35 mouse cellular contexts compared by ENCODE assay signal in the genomic region with DNA sequence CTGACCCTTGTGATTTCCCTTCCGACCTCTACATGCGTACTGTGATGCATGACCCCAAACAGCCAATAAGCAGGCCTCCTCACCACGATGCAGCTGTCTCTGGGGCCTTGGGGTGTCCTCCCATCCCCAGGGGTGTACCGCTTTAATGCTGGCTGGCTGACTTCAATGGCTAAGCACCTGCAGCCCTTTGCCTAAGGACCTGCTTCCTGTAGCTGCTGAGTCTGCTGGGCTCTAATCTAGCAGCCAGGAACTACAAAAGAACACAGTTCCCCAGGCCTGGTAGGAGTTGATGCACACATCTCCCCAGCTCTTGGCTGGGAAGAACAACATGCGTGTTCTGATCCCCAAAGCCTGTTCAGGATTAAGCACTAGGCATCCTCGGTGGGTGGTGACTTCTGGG. TPM values are rescaled to one million over a fixed set of nuclear protein-coding genes. Genes with fewer than 3 reads are reported as not detected.
A peak's percentile ranks its signal among the peaks of the same experiment; 100 is the strongest.
DNase-seq lines count a peak whose midpoint lies in the region; ATAC-seq and TF ChIP-seq lines count a peak whose summit lies in the region.
"Had no signal": no experiment of that assay in that cellular context is flagged by ENCODE, and none has a peak within 500 bp of the region (broad histone marks: within the 10 kb centered on the region; RNA-seq: fewer than 3 reads in every experiment).

No protein-coding gene starts in this region.

- no peak overlapping the region for H3K4me2 ChIP-seq in midbrain, embryonic 15.5 days
- H3K4me2 ChIP-seq: embryonic facial prominence, embryonic 13.5 days; forebrain, embryonic 12.5 days; heart, embryonic 13.5 days; hindbrain, embryonic 15.5 days; intestine, embryonic 15.5 days; lung, embryonic 15.5 days; neural tube, embryonic 13.5 days; stomach, embryonic 15.5 days had no signal

- no peak for TF ChIP-seq EP300 in heart, adult 2 months (IDR thresholded peaks at IDR 0.05; ENCODE audit: insufficient read depth, low read depth, low read length)

- no peaks in the 10 kb centered on the region for H3K9me3 ChIP-seq in midbrain, embryonic 15.5 days
- H3K9me3 ChIP-seq: embryonic facial prominence, embryonic 13.5 days; forebrain, embryonic 12.5 days; heart, embryonic 13.5 days; hindbrain, embryonic 15.5 days; intestine, embryonic 15.5 days; lung, embryonic 15.5 days; neural tube, embryonic 13.5 days; stomach, embryonic 15.5 days had no signal

- TF ChIP-seq POLR2A in heart, adult 2 months (IDR thresholded peaks at IDR 0.05; ENCODE audit: insufficient read depth, low read depth, low read length): no peak

- H3K9ac ChIP-seq in heart, adult 2 months (ENCODE audit: low read depth, low read length): no peak overlapping the region
- no peak overlapping the region for H3K9ac ChIP-seq in midbrain, embryonic 15.5 days
- H3K9ac ChIP-seq: embryonic facial prominence, embryonic 13.5 days; forebrain, embryonic 12.5 days; heart, embryonic 13.5 days; hindbrain, embryonic 15.5 days; intestine, embryonic 15.5 days; liver, embryonic 14.5 days; lung, embryonic 15.5 days; neural tube, embryonic 13.5 days; stomach, embryonic 15.5 days had no signal

- WGBS in heart, adult 2 months: 87% methylated on average over 6 of the region's 6 CpGs
- 51% methylated on average over 6 of the region's 6 CpGs for WGBS in midbrain, embryonic 15.5 days

- H3K79me2 ChIP-seq in heart, adult 2 months (replicated peaks; ENCODE audit: control insufficient read depth, insufficient read depth, low read length): no peaks in the 10 kb centered on the region

- no peaks in the 10 kb centered on the region for H3K36me3 ChIP-seq in heart, adult 2 months (ENCODE audit: control insufficient read depth, insufficient read depth, low read length)
- peaks cover 25% of the 10 kb centered on the region; the same call in 1 of the 2 replicates for H3K36me3 ChIP-seq in midbrain, embryonic 15.5 days (replicated peaks)
- H3K36me3 ChIP-seq: lung, embryonic 15.5 days; stomach, embryonic 15.5 days had no signal

- H3K4me1 ChIP-seq in heart, adult 2 months (ENCODE audit: control insufficient read depth, insufficient read depth, low read length): peaks cover 2% of the 10 kb centered on the region; the same call in 1 of the 2 replicates
- peaks cover 5% of the 10 kb centered on the region; the same call in 1 of the 2 replicates for H3K4me1 ChIP-seq in midbrain, embryonic 15.5 days
- H3K4me1 ChIP-seq: embryonic facial prominence, embryonic 13.5 days; intestine, embryonic 15.5 days; lung, embryonic 15.5 days; stomach, embryonic 15.5 days had no signal

- no peak for ATAC-seq in midbrain, embryonic 15.5 days (replicated peaks)
- no peak for ATAC-seq in megakaryocyte progenitor cell, adult 5-6 weeks (replicated peaks; ENCODE audit: poor library complexity)
- ATAC-seq: intestine, embryonic 15.5 days had no signal

- H3K4me3 ChIP-seq in heart, adult 2 months: no peak overlapping the region
- no peak overlapping the region for H3K4me3 ChIP-seq in layer of hippocampus, adult 2 months
- H3K4me3 ChIP-seq in midbrain, embryonic 15.5 days: no peak overlapping the region
- H3K4me3 ChIP-seq: embryonic facial prominence, embryonic 13.5 days; erythroblast, embryonic 14.5 days; forebrain, embryonic 12.5 days; heart, embryonic 13.5 days; hindbrain, embryonic 15.5 days; intestine, embryonic 15.5 days; lung, embryonic 15.5 days; myocyte; neural tube, embryonic 13.5 days; stomach, embryonic 15.5 days had no signal

- DNase-seq in heart, adult 2 months: no peak
- DNase-seq in heart, postnatal 36 days: no peak
- DNase-seq in layer of hippocampus, adult 2 months (ENCODE audit: low spot score in 2 of 2): no peak
- no peak for DNase-seq in layer of hippocampus, postnatal 10 days (ENCODE audit: low spot score in 2 of 2)
- DNase-seq in thymus, postnatal 0 days (ENCODE audit: low spot score): peak; percentile 26
- DNase-seq in thymus, postnatal 14 days: no peak
- DNase-seq: adrenal gland, adult 2 months; B cell, adult 2 months; embryo, embryonic 11 days; gastrocnemius, postnatal 36 days; lung, postnatal 4 days; right cerebral cortex, postnatal 25 days had no signal

- intact Hi-C loops in heart, adult 2 months (cut with DNase I): no loop called here
- intact Hi-C loops in heart, postnatal 36 days (cut with DNase I): no loop called here

- TF ChIP-seq CTCF in heart, adult 2 months (IDR thresholded peaks at IDR 0.05): no peak
- TF ChIP-seq CTCF in layer of hippocampus, adult 2 months (conservative IDR thresholded peaks at IDR 0.05): no peak

- H3K27ac ChIP-seq in heart, adult 2 months: peak overlapping the region; percentile 73; the same call in 1 of the 2 replicates
- peak overlapping the region; percentile 70 for H3K27ac ChIP-seq in layer of hippocampus, adult 2 months
- H3K27ac ChIP-seq in midbrain, embryonic 15.5 days: 0 out of 2 replicates have a peak overlapping the region, but pooled peaks have one; percentile 8
- H3K27ac ChIP-seq: embryonic facial prominence, embryonic 13.5 days; forebrain, embryonic 12.5 days; heart, embryonic 13.5 days; hindbrain, embryonic 15.5 days; intestine, embryonic 15.5 days; liver, embryonic 14.5 days; lung, embryonic 15.5 days; neural tube, embryonic 13.5 days; stomach, embryonic 15.5 days had no signal

- H3K27me3 ChIP-seq in heart, adult 2 months (ENCODE audit: control insufficient read depth, insufficient read depth, low read length): no peaks in the 10 kb centered on the region
- no peaks in the 10 kb centered on the region for H3K27me3 ChIP-seq in midbrain, embryonic 15.5 days (replicated peaks)
- H3K27me3 ChIP-seq: embryonic facial prominence, embryonic 13.5 days; forebrain, embryonic 12.5 days; heart, embryonic 13.5 days; hindbrain, embryonic 15.5 days; intestine, embryonic 15.5 days; lung, embryonic 15.5 days; neural tube, embryonic 13.5 days; stomach, embryonic 15.5 days had no signal

RNA-seq across cellular contexts. Expression of gene Mpp3, which starts 12.8 kb away (rescaled TPM):
- total RNA-seq in heart, adult 2 months (2021): 1 to 10 TPM; 1.4 to 1.5 TPM
- 4.5 and 5.3 TPM in 2 replicates for polyA plus RNA-seq in heart, adult 2 months (2012; rRNA removed)
- total RNA-seq in heart, postnatal 36 days (2021): 1 to 10 TPM; 1.7 to 1.9 TPM
- 10 to 100 TPM; 88.3 to 94.4 TPM for total RNA-seq in layer of hippocampus, adult 2 months (2021)
- 10 to 100 TPM; 70.1 to 79.5 TPM for total RNA-seq in layer of hippocampus, postnatal 10 days (2021)
- polyA plus RNA-seq in thymus, postnatal 0 days (2015; fragmentation: Nextera tagmentation; extraction: Ambion mirVana): 0.34 and 0.41 TPM in 2 replicates
- 60.1 and 62.9 TPM in 2 replicates for polyA plus RNA-seq in midbrain, embryonic 15.5 days (2015; fragmentation: Nextera tagmentation; extraction: Ambion mirVana)
- total RNA-seq in megakaryocyte progenitor cell, adult 5-6 weeks (2015): not detected in 2 replicates
- total RNA-seq in megakaryocyte progenitor cell, adult 5-6 weeks (2017): not detected in 2 replicates
- polyA plus RNA-seq: erythroblast, embryonic 14.5 days had no signal

RNA-seq across cellular contexts. Expression of gene Cd300lg, which starts 25.8 kb away (rescaled TPM):
- total RNA-seq in heart, adult 2 months (2021): 10 to 100 TPM; 51.6 to 70.1 TPM
- 102 and 143 TPM in 2 replicates for polyA plus RNA-seq in heart, adult 2 months (2012; rRNA removed)
- total RNA-seq in heart, postnatal 36 days (2021): 10 to 100 TPM; 68.3 to 69.5 TPM
- total RNA-seq in layer of hippocampus, adult 2 months (2021): not detected
- total RNA-seq in layer of hippocampus, postnatal 10 days (2021): under 1 TPM in 1 of 2 experiments, not detected in 1; 0.14 TPM
- polyA plus RNA-seq in thymus, postnatal 0 days (2015; fragmentation: Nextera tagmentation; extraction: Ambion mirVana): 7.4 and 8.0 TPM in 2 replicates
- 0.31 and 0.43 TPM in 2 replicates for polyA plus RNA-seq in midbrain, embryonic 15.5 days (2015; fragmentation: Nextera tagmentation; extraction: Ambion mirVana)
- 0.66 and 1.3 TPM in 2 replicates for total RNA-seq in megakaryocyte progenitor cell, adult 5-6 weeks (2015)
- total RNA-seq in megakaryocyte progenitor cell, adult 5-6 weeks (2017): 0.71 and 1.1 TPM in 2 replicates
- polyA plus RNA-seq: erythroblast, embryonic 14.5 days; myocyte had no signal

RNA-seq across cellular contexts. Expression of gene Dusp3, which starts 28.7 kb away (rescaled TPM):
- 100 to 1,000 TPM; 103 to 131 TPM for total RNA-seq in heart, adult 2 months (2021)
- polyA plus RNA-seq in heart, adult 2 months (2012; rRNA removed): 97.7 and 101 TPM in 2 replicates
- total RNA-seq in heart, postnatal 36 days (2021): 100 to 1,000 TPM; 113 to 123 TPM
- 100 to 1,000 TPM; 149 to 155 TPM for total RNA-seq in layer of hippocampus, adult 2 months (2021)
- total RNA-seq in layer of hippocampus, postnatal 10 days (2021): 100 to 1,000 TPM; 121 to 127 TPM
- polyA plus RNA-seq in thymus, postnatal 0 days (2015; fragmentation: Nextera tagmentation; extraction: Ambion mirVana): 5.6 and 5.8 TPM in 2 replicates
- polyA plus RNA-seq in midbrain, embryonic 15.5 days (2015; fragmentation: Nextera tagmentation; extraction: Ambion mirVana): 21.7 and 22.2 TPM in 2 replicates
- total RNA-seq in megakaryocyte progenitor cell, adult 5-6 weeks (2015): 3.4 and 4.7 TPM in 2 replicates
- 1.4 and 4.1 TPM in 2 replicates for total RNA-seq in megakaryocyte progenitor cell, adult 5-6 weeks (2017)

RNA-seq across cellular contexts. Expression of gene Cfap97d1, which starts 31.4 kb away (rescaled TPM):
- not detected for total RNA-seq in heart, adult 2 months (2021)
- polyA plus RNA-seq in heart, adult 2 months (2012; rRNA removed): not detected in 2 replicates
- not detected for total RNA-seq in heart, postnatal 36 days (2021)
- not detected for total RNA-seq in layer of hippocampus, adult 2 months (2021)
- not detected for total RNA-seq in layer of hippocampus, postnatal 10 days (2021)
- not detected in 2 replicates for polyA plus RNA-seq in thymus, postnatal 0 days (2015; fragmentation: Nextera tagmentation; extraction: Ambion mirVana)
- polyA plus RNA-seq in midbrain, embryonic 15.5 days (2015; fragmentation: Nextera tagmentation; extraction: Ambion mirVana): not detected in 2 replicates
- total RNA-seq in megakaryocyte progenitor cell, adult 5-6 weeks (2015): not detected in 2 replicates
- not detected in 2 replicates for total RNA-seq in megakaryocyte progenitor cell, adult 5-6 weeks (2017)
- total RNA-seq: adrenal gland, adult 2 months; adrenal gland, postnatal 4 days; gastrocnemius, postnatal 36 days; heart, postnatal 14 days; layer of hippocampus, postnatal 14 days; left cerebral cortex, adult 8-10 months; MEL had no signal
- polyA plus RNA-seq: adrenal gland, adult 2 months; embryonic facial prominence, embryonic 13.5 days; erythroblast, embryonic 14.5 days; forebrain, embryonic 12.5 days; heart, embryonic 13.5 days; hindbrain, embryonic 15.5 days; intestine, embryonic 15.5 days; kidney, embryonic 14.5 days; large intestine, adult 2 months; limb, embryonic 14.5 days; liver, embryonic 14.5 days; lung, embryonic 15.5 days; myocyte; neural tube, embryonic 13.5 days; spleen, adult 2 months; stomach, embryonic 15.5 days; urinary bladder, adult 2 months had no signal

RNA-seq across cellular contexts. Expression of gene Sost, which starts 48.7 kb away (rescaled TPM):
- total RNA-seq in heart, adult 2 months (2021): 1 to 10 TPM; 2.1 to 3.2 TPM
- 5.8 and 7.0 TPM in 2 replicates for polyA plus RNA-seq in heart, adult 2 months (2012; rRNA removed)
- total RNA-seq in heart, postnatal 36 days (2021): 1 to 10 TPM; 2.1 to 2.7 TPM
- total RNA-seq in layer of hippocampus, adult 2 months (2021): not detected
- total RNA-seq in layer of hippocampus, postnatal 10 days (2021): under 1 TPM in 1 of 2 experiments, not detected in 1; 0.23 TPM
- polyA plus RNA-seq in thymus, postnatal 0 days (2015; fragmentation: Nextera tagmentation; extraction: Ambion mirVana): 0.08 and 0.66 TPM in 2 replicates
- not detected in 2 replicates for polyA plus RNA-seq in midbrain, embryonic 15.5 days (2015; fragmentation: Nextera tagmentation; extraction: Ambion mirVana)
- not detected in 2 replicates for total RNA-seq in megakaryocyte progenitor cell, adult 5-6 weeks (2015)
- total RNA-seq in megakaryocyte progenitor cell, adult 5-6 weeks (2017): not detected in 2 replicates
- total RNA-seq: adrenal gland, adult 2 months; gastrocnemius, postnatal 36 days; layer of hippocampus, postnatal 14 days; MEL had no signal
- polyA plus RNA-seq: erythroblast, embryonic 14.5 days; large intestine, adult 2 months had no signal

Comparison
In these comparisons a context has a peak if more than half of its experiments do, and no peak if none do; other contexts are left out.
1. H3K27ac ChIP-seq: peak in every context shown above with its lines; median percentile 73 in heart, adult 2 months; 70 in layer of hippocampus, adult 2 months; 8 in midbrain, embryonic 15.5 days.
2. RNA of gene Mpp3, which starts 12.8 kb away (total RNA-seq): 88.3 to 94.4 TPM in layer of hippocampus, adult 2 months and 70.1 to 79.5 TPM in layer of hippocampus, postnatal 10 days; 1.7 to 1.9 TPM in heart, postnatal 36 days, 1.4 to 1.5 TPM in heart, adult 2 months and not detected in megakaryocyte progenitor cell, adult 5-6 weeks; every median in the first group is over 10 times any median in the second.
3. RNA of gene Cd300lg, which starts 25.8 kb away (total RNA-seq): 51.6 to 70.1 TPM in heart, adult 2 months and 68.3 to 69.5 TPM in heart, postnatal 36 days; 0.66 to 1.3 TPM in megakaryocyte progenitor cell, adult 5-6 weeks, 0.14 TPM in layer of hippocampus, postnatal 10 days and not detected in layer of hippocampus, adult 2 months; every median in the first group is over 10 times any median in the second.
4. RNA of gene Dusp3, which starts 28.7 kb away (total RNA-seq): 149 to 155 TPM in layer of hippocampus, adult 2 months, 103 to 131 TPM in heart, adult 2 months, 121 to 127 TPM in layer of hippocampus, postnatal 10 days and 113 to 123 TPM in heart, postnatal 36 days; 1.4 to 4.7 TPM in megakaryocyte progenitor cell, adult 5-6 weeks; every median in the first group is over 10 times any median in the second.